Mouse (Mus musculus): Measurements from ENCODE around the gene Ttbk2.

The Ttbk2 gene

GRCm38 (mm10) chr2:120745496-120745895, 104.9 kb downstream of the Ttbk2 start:
- no peak for DNase-seq (ENCODE audit: low spot score)

- DNase-seq (ENCODE audit: low spot score): no peak
These were observed 118.4 kb downstream of the Ttbk2 start for GRCm38 (mm10) chr2:120731877-120732530.

- peak; percentile 71 for DNase-seq (ENCODE audit: low spot score)
These were observed 119.1 kb downstream of the Ttbk2 start for GRCm38 (mm10) chr2:120731167-120731862.

- no peak for DNase-seq (ENCODE audit: low spot score)
These were observed 119.7 kb downstream of the Ttbk2 start for GRCm38 (mm10) chr2:120730639-120731166.

- no peak for DNase-seq (ENCODE audit: low spot score)
These were observed 120.4 kb downstream of the Ttbk2 start for GRCm38 (mm10) chr2:120729775-120730585.

GRCm38 (mm10) chr2:120724176-120724575, 126.2 kb downstream of the Ttbk2 start:
- no peak for DNase-seq (ENCODE audit: low spot score)

GRCm38 (mm10) chr2:120723621-120724020, 126.8 kb downstream of the Ttbk2 start:
- no peak for DNase-seq (ENCODE audit: low spot score)

GRCm38 (mm10) chr2:120722491-120722890, 127.9 kb downstream of the Ttbk2 start:
- no peak for DNase-seq (ENCODE audit: low spot score)

GRCm38 (mm10) chr2:120721911-120722310, 128.5 kb downstream of the Ttbk2 start:
- DNase-seq (ENCODE audit: low spot score): no peak

- no peak for DNase-seq (ENCODE audit: low spot score)
These were observed 129.6 kb downstream of the Ttbk2 start for GRCm38 (mm10) chr2:120720821-120721220.

- no peak for DNase-seq (ENCODE audit: low spot score)
These were observed 131.9 kb downstream of the Ttbk2 start for GRCm38 (mm10) chr2:120718496-120718895.

- DNase-seq (ENCODE audit: low spot score): peak; percentile 1
These were observed 137.0 kb downstream of the Ttbk2 start for GRCm38 (mm10) chr2:120713441-120713840.

GRCm38 (mm10) chr2:120710948-120711347, 139.5 kb downstream of the Ttbk2 start:
- no peak for DNase-seq (ENCODE audit: low spot score)

- DNase-seq (ENCODE audit: low spot score): no peak
These were observed 140.2 kb downstream of the Ttbk2 start for GRCm38 (mm10) chr2:120710154-120710553.

- no peak for DNase-seq (ENCODE audit: low spot score)
These were observed 143.4 kb downstream of the Ttbk2 start for GRCm38 (mm10) chr2:120707041-120707440.

GRCm38 (mm10) chr2:120702675-120703074, 147.7 kb downstream of the Ttbk2 start:
- DNase-seq (ENCODE audit: low spot score): no peak

GRCm38 (mm10) chr2:120700379-120700885, 150.0 kb downstream of the Ttbk2 start:
- no peak for DNase-seq (ENCODE audit: low spot score)

- no peak for DNase-seq (ENCODE audit: low spot score)
These were observed 152.6 kb downstream of the Ttbk2 start for GRCm38 (mm10) chr2:120697767-120698166.
